Mouse (Mus musculus): ENCODE data around the gene Unc5c.

DNA sequence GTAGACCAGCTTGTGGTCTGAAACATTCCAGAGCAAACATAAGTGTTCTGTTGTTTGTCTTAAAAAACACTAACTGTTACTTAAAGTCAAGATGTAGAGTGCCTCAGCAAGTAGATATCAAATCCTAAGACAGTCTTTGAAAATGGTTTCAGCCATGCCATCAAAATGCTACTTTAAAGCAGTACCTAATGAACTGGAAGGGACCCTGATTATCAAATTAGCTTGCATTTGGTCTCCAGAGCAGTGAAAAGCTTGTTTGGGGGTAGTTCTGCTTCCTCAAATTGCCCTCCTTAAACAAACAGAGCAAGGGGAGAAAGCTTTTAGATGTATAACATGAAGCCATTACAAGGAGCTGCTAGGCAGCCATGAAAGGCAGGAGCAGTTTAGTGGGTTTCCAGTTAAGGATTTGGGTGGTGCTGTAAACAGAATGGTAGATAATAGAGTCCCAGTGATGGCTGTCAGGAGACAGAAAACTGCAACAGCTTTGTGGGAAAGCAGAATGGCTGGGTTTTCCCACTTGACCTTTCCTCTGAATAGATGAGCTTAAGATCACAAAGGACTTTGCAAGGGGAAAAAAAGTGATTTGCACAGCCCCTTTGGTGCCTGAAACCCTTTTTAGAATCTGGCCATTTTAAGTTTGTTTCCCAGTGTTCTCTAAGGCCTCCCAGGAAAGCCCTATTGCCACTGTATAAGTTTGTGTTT lies 116.3 kb downstream of the Unc5c start:
- TF ChIP-seq SMC3 (IDR thresholded peaks at IDR 0.05; ENCODE audit: low read depth, low read length) = no peak
- TF ChIP-seq POLR2A (IDR thresholded peaks at IDR 0.05; ENCODE audit: low read depth, low read length) = no peak
- no peak for TF ChIP-seq CHD1 (IDR thresholded peaks at IDR 0.05; ENCODE audit: low read depth, low read length)
- TF ChIP-seq CTCF (conservative IDR thresholded peaks at IDR 0.05 in 1 of 2, IDR thresholded peaks at IDR 0.05 in 1 of 2; ENCODE audit: low read depth in 2 of 2, low read length in 2 of 2) = no peak
- TF ChIP-seq KAT2A (IDR thresholded peaks at IDR 0.05; ENCODE audit: insufficient replicate concordance, low read length) = no peak
- no peak for TF ChIP-seq ETS1 (conservative IDR thresholded peaks at IDR 0.05; ENCODE audit: low read depth, low read length)
- TF ChIP-seq MYC (IDR thresholded peaks at IDR 0.05; ENCODE audit: low read depth, low read length) = no peak
- no peak for TF ChIP-seq TCF12 (IDR thresholded peaks at IDR 0.05; ENCODE audit: low read depth, low read length)

Measured in CH12.LX (cell line).